Mouse (Mus musculus): ENCODE data around the gene Golga5. TPM values are rescaled to one million over a fixed set of nuclear protein-coding genes. Genes with fewer than 3 reads are reported as not detected.

The Golga5 gene
- 23.3 and 39.3 TPM in 2 replicates for polyA plus RNA-seq (2014; fragmentation: Nextera tagmentation; extraction: Ambion mirVana)

DNA sequence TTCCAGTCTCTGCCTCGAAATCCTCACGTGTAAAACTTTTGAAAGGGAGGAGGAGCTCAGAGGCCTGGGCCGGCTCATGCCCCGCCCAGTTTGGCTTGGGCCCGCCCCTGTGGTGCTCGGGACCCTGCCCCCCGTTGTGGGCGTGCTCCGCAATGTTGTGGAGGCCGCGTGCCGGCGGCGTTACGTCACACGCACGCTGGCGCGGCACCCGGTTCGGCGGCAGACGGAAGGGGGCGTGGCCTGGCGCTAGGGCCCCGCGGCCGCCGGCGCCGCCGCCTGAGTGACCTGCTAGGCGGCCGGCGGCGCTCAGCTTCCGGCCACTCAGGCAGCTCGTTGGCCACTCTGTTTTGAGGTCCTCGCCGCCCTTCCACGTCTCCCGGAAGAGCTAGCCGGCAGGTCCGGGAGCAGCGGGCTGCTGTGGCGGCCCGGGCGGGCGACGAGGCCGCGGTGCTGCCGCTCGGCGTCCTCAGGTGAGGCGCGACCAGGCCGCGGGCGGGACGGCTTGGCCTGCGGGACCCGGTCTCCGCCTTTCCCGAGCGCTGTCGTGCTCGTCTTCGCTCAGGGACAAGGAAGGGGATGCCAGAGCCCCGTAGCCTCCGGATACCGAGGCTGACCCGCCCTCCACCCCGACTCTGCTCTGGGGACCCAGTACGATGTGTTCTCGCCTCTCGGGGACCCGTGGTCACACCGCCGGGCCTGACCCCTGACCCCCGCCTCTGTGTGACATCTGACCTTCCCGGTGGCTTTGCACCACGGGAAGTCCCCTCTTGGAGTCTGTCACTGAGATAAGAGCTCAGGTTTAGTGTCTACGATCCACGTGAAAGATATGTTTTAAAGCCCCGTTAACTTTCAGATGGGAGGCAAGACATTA, at the start of gene Golga5:
Gene Golga5, plus strand, starts transcription at position 242 of the 871 bp plus-strand sequence.
- Histone ChIP-seq H3K9ac (ENCODE audit: low read depth, low read length) (peak within 1 kb of the TSS; percentile 85), H3K36me3 (ENCODE audit: control insufficient read depth, insufficient read depth, low read length) (peaks cover 18% of the 10 kb centered on the region; the same call in 1 of the 2 replicates), H3K4me1 (ENCODE audit: control insufficient read depth, insufficient read depth, low read length) (no peaks in the 10 kb centered on the region), H3K27me3 (ENCODE audit: control insufficient read depth, insufficient read depth, low read length) (no peaks in the 10 kb centered on the region), H3K27ac (ENCODE audit: low read depth, low read length) (no peak within 1 kb of the TSS; the same call in 1 of the 2 replicates), H3K9me3 (ENCODE audit: control insufficient read depth, low read length) (no peaks in the 10 kb centered on the region), H3K4me3 (ENCODE audit: low read length) (peak within 1 kb of the TSS; percentile 93), H3K4me2 (replicated peaks; ENCODE audit: low read depth, low read length) (peak within 1 kb of the TSS; percentile 78)
- peak; percentile 100 for ATAC-seq (ENCODE audit: low FRiP score, low TSS enrichment)
- under 1% methylated on average over 68 of the region's 86 CpGs for WGBS

DNA sequence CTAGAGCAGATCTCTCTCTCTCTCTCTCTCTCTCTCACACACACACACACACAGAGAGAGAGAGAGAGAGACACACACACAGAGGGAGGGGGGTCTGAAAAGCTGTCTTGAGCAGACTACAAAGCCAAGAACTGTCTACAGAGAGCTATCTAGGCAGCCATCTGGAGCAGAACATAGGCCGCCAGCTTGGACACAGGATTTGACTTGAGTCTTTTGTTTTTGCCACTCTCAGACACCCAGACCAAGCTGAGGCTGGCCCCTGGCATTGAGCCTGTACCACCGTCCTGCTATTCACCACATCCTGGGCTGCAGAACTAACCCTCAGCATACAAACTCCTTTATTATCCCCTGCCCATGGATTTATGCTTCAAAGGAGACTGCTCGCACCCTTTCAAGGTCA, 49.4 kb upstream of the Golga5 start:
- Histone ChIP-seq H3K4me2 (replicated peaks; ENCODE audit: low read depth, low read length) (no peak overlapping the region), H3K27me3 (ENCODE audit: control insufficient read depth, insufficient read depth, low read length) (no peaks in the 10 kb centered on the region), H3K9me3 (ENCODE audit: control insufficient read depth, low read length) (no peaks in the 10 kb centered on the region), H3K9ac (ENCODE audit: low read depth, low read length) (no peak overlapping the region), H3K4me3 (ENCODE audit: low read length) (no peak overlapping the region), H3K4me1 (ENCODE audit: control insufficient read depth, insufficient read depth, low read length) (no peaks in the 10 kb centered on the region; the same call in 1 of the 2 replicates), H3K27ac (ENCODE audit: low read depth, low read length) (peak overlapping the region; percentile 37; the same call in 1 of the 2 replicates), H3K36me3 (ENCODE audit: control insufficient read depth, insufficient read depth, low read length) (no peaks in the 10 kb centered on the region)
- ATAC-seq (ENCODE audit: low FRiP score, low TSS enrichment) = no peak
- 59% methylated on average over 3 of the region's 3 CpGs for WGBS

DNA sequence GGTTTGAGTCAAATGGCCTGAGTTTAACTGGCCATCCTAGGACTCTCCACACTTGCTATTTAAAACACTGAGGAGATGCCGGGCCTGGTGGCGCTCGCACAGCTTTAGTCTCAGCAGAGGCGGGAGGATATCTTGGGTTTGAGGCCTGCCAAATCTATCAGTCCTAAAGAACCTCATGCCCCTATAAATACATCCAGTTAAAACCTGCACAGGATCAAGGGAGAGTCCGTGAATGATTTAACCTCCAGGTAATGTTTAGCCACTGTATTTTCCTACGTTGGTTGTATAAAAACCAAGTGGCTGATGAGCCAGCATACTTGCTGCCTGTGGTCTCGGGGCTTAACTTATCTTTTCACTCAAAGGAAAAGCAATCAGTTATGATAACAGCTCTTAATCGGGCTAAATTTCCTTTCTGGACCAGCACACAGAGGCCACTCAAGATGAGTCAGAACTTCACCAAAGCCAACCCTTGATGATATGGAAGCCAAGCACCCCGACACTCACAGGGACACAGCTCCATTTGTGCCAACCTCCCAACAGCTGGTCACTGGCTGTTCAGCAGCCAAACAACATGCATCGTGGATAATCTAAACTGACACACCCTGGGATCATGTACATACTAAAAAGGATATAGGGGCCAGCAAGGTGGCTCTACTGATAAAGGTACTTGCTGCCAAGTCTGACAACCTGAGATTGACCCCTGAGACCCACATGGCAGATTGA, 48.6 kb upstream of the Golga5 start:
- H3K27ac ChIP-seq (ENCODE audit: low read depth, low read length) = no peak overlapping the region
- WGBS = 84% methylated on average over 10 of the region's 10 CpGs
- H3K4me2 ChIP-seq (replicated peaks; ENCODE audit: low read depth, low read length) = no peak overlapping the region
- H3K4me1 ChIP-seq (ENCODE audit: control insufficient read depth, insufficient read depth, low read length) = no peaks in the 10 kb centered on the region; the same call in 1 of the 2 replicates
- H3K36me3 ChIP-seq (ENCODE audit: control insufficient read depth, insufficient read depth, low read length) = no peaks in the 10 kb centered on the region
- ATAC-seq (ENCODE audit: low FRiP score, low TSS enrichment) = no peak
- no peak overlapping the region for H3K9ac ChIP-seq (ENCODE audit: low read depth, low read length)
- H3K27me3 ChIP-seq (ENCODE audit: control insufficient read depth, insufficient read depth, low read length) = no peaks in the 10 kb centered on the region
- no peak overlapping the region for H3K4me3 ChIP-seq (ENCODE audit: low read length)
- H3K9me3 ChIP-seq (ENCODE audit: control insufficient read depth, low read length) = no peaks in the 10 kb centered on the region

DNA sequence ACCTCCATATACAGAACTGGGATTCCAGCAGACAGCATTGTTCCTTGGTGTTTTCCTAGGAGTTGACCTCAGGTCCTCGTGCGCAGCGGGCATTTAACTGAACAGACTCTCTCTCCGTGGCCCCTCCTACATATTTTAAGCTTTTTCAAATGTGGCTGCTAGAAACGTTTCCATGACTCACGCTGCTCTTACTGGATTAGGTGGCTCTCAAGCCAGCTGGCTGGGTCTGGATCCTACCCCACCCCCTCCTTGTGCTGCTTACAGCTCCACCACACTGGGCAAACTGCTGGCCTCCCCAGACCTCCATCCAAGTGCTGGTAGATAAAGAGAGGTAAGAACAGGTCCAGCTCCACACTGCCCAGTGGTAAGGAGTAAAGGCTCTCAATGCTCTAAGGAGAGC, 46.9 kb upstream of the Golga5 start:
- H3K27ac ChIP-seq (ENCODE audit: low read depth, low read length) = no peak overlapping the region
- WGBS = 85% methylated on average over 6 of the region's 6 CpGs
- no peak overlapping the region for H3K4me3 ChIP-seq (ENCODE audit: low read length)
- no peak overlapping the region for H3K9ac ChIP-seq (ENCODE audit: low read depth, low read length)
- H3K36me3 ChIP-seq (ENCODE audit: control insufficient read depth, insufficient read depth, low read length) = peaks cover 3% of the 10 kb centered on the region; the same call in 1 of the 2 replicates
- no peaks in the 10 kb centered on the region for H3K9me3 ChIP-seq (ENCODE audit: control insufficient read depth, low read length)
- no peaks in the 10 kb centered on the region for H3K4me1 ChIP-seq (ENCODE audit: control insufficient read depth, insufficient read depth, low read length)
- no peaks in the 10 kb centered on the region for H3K27me3 ChIP-seq (ENCODE audit: control insufficient read depth, insufficient read depth, low read length)
- ATAC-seq (ENCODE audit: low FRiP score, low TSS enrichment) = no peak
- no peak overlapping the region for H3K4me2 ChIP-seq (replicated peaks; ENCODE audit: low read depth, low read length)

DNA sequence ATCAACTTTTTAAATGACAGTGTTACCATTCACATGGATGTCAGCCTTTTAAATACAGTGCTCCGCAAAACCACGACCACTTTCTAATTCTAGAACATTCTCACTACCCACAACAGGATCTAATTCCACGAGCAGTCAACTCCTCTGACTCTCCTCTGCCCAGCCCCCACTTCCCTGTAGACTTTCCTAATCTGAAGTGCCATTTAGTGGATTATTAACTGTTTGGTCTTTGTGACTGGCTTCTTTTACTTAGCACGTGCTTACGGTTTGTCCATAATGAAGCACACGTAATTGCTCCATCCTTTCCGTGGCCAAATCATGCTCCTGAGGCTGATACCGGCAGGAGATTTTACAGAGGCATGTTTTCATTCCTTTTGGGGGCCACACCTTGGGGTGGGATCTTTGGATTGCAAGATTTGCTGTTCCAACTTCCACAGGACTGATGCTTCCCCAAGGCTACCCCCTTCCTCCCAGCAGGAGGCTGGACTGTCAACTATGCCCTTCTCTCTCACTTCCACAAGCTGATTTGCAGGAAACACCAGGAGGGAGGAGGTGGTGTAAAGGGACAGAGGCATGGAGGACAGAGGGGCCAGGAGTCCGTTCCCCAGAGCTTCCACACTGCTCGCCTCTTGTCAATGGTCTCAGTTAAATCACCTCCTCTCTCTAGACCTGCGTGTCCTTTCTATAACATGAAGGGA, 46.2 kb upstream of the Golga5 start:
- H3K4me1 ChIP-seq (ENCODE audit: control insufficient read depth, insufficient read depth, low read length) = no peaks in the 10 kb centered on the region
- H3K9me3 ChIP-seq (ENCODE audit: control insufficient read depth, low read length) = no peaks in the 10 kb centered on the region
- no peaks in the 10 kb centered on the region for H3K27me3 ChIP-seq (ENCODE audit: control insufficient read depth, insufficient read depth, low read length)
- 89% methylated on average over 11 of the region's 11 CpGs for WGBS
- H3K27ac ChIP-seq (ENCODE audit: low read depth, low read length) = no peak overlapping the region
- no peak for ATAC-seq (ENCODE audit: low FRiP score, low TSS enrichment)
- peaks cover 3% of the 10 kb centered on the region; the same call in 1 of the 2 replicates for H3K36me3 ChIP-seq (ENCODE audit: control insufficient read depth, insufficient read depth, low read length)
- no peak overlapping the region for H3K9ac ChIP-seq (ENCODE audit: low read depth, low read length)
- no peak overlapping the region for H3K4me2 ChIP-seq (replicated peaks; ENCODE audit: low read depth, low read length)
- no peak overlapping the region for H3K4me3 ChIP-seq (ENCODE audit: low read length)

DNA sequence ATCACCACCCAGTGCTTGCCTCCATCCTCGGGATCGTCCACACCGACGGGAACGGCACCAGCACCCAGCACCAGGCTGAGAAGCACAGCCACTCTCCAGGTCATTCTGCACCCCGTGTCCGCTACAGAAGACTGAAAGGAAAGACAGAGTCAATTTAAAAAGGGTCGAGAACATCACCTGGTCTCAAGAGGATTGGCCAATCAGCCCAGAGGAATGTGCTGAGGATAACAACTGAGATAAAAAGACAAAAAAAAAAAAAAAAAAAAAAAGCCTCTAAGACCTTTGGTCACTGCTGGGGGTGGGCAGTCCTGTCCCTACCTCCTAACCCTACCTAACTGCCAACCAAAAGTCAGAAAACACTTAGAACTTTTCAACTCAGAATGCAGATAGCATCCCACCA, 45.3 kb upstream of the Golga5 start:
- no peak for ATAC-seq (ENCODE audit: low FRiP score, low TSS enrichment)
- H3K27ac ChIP-seq (ENCODE audit: low read depth, low read length) = no peak overlapping the region
- no peaks in the 10 kb centered on the region for H3K9me3 ChIP-seq (ENCODE audit: control insufficient read depth, low read length)
- WGBS = 93% methylated on average over 8 of the region's 8 CpGs
- H3K36me3 ChIP-seq (ENCODE audit: control insufficient read depth, insufficient read depth, low read length) = peaks cover 3% of the 10 kb centered on the region; the same call in 1 of the 2 replicates
- H3K27me3 ChIP-seq (ENCODE audit: control insufficient read depth, insufficient read depth, low read length) = no peaks in the 10 kb centered on the region
- H3K9ac ChIP-seq (ENCODE audit: low read depth, low read length) = no peak overlapping the region
- no peak overlapping the region for H3K4me2 ChIP-seq (replicated peaks; ENCODE audit: low read depth, low read length)
- H3K4me3 ChIP-seq (ENCODE audit: low read length) = no peak overlapping the region
- no peaks in the 10 kb centered on the region for H3K4me1 ChIP-seq (ENCODE audit: control insufficient read depth, insufficient read depth, low read length)

DNA sequence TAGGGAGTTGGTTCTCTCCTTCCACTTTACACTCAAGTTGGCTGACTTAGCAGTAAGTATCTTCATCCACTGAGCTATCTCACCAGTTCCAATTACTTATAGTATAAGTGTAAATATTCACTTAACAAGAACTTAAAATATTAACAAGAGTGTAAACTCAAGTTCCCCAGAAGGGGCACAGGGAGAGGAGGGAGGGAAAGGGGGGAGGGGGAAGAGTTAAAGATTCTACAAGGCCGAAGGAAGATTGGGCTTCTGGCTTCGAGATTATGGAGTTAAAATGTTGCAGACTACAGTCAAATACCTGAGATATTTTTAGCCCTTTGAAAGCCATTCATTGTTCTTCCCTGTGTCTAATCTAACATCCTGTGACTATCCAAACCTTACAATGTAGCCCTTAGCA, 44.5 kb upstream of the Golga5 start:
- Histone ChIP-seq H3K27ac (ENCODE audit: low read depth, low read length) (no peak overlapping the region), H3K9me3 (ENCODE audit: control insufficient read depth, low read length) (no peaks in the 10 kb centered on the region), H3K36me3 (ENCODE audit: control insufficient read depth, insufficient read depth, low read length) (peaks cover 3% of the 10 kb centered on the region; the same call in 1 of the 2 replicates), H3K4me3 (ENCODE audit: low read length) (no peak overlapping the region), H3K4me1 (ENCODE audit: control insufficient read depth, insufficient read depth, low read length) (no peaks in the 10 kb centered on the region), H3K27me3 (ENCODE audit: control insufficient read depth, insufficient read depth, low read length) (no peaks in the 10 kb centered on the region), H3K4me2 (replicated peaks; ENCODE audit: low read depth, low read length) (no peak overlapping the region), H3K9ac (ENCODE audit: low read depth, low read length) (no peak overlapping the region)
- 69% methylated on average over 2 of the region's 2 CpGs for WGBS
- ATAC-seq (ENCODE audit: low FRiP score, low TSS enrichment) = no peak

DNA sequence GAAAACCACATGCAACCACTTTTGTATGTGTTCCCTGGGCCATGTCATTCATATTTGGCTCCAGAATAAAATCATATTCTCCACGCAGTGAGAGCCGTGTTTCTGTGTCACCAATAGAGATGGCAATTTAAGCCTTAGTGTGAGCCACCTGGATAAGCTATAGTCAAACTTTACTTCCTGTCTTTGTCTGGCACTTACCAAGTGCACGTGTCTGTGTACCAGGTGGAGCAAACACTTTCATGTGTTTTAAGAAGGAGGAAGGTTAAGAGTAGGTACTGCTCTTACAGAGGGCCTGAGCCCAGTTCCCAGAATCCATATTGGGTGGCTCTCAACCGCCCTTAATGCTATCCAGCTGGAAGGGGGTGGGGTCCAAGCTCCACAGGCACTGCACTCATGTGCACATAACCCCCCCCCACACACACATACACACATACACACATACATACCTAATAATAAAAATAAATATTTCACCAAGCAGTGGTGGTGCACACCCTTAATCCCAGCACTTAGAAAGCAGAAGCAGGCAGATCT, 43.8 kb upstream of the Golga5 start:
- H3K36me3 ChIP-seq (ENCODE audit: control insufficient read depth, insufficient read depth, low read length) = peaks cover 3% of the 10 kb centered on the region; the same call in 1 of the 2 replicates
- ATAC-seq (ENCODE audit: low FRiP score, low TSS enrichment) = no peak
- no peaks in the 10 kb centered on the region for H3K27me3 ChIP-seq (ENCODE audit: control insufficient read depth, insufficient read depth, low read length)
- 87% methylated on average over 4 of the region's 4 CpGs for WGBS
- no peak overlapping the region for H3K4me2 ChIP-seq (replicated peaks; ENCODE audit: low read depth, low read length)
- H3K27ac ChIP-seq (ENCODE audit: low read depth, low read length) = no peak overlapping the region
- no peak overlapping the region for H3K4me3 ChIP-seq (ENCODE audit: low read length)
- H3K4me1 ChIP-seq (ENCODE audit: control insufficient read depth, insufficient read depth, low read length) = no peaks in the 10 kb centered on the region
- no peaks in the 10 kb centered on the region for H3K9me3 ChIP-seq (ENCODE audit: control insufficient read depth, low read length)
- H3K9ac ChIP-seq (ENCODE audit: low read depth, low read length) = no peak overlapping the region
